Mouse (Mus musculus) hematopoietic multipotent progenitor cell, adult 10-12 weeks (in vitro differentiated cells): Measurements from ENCODE around the gene Gpr50. TPM values are rescaled to one million over a fixed set of nuclear protein-coding genes. Genes with fewer than 3 reads are reported as not detected.

Experiments used
- polyA plus RNA-seq: library from polyadenylated mRNA; stranded (reverse); fragments of >175 nt; gene quantifications from 2 replicates; pipeline ENCODE4 v1.2.3, GENCODE M21; 2012; ENCODE audit warnings: low replicate concordance

Gene Gpr50
- not detected in 2 replicates for polyA plus RNA-seq

GRCm38 (mm10) chrX:71663374-71663773 is at the start of gene Gpr50:
Gene Gpr50 (plus strand): TSS chrX:71663667.

Other genes starting within 250 kb of the Gpr50 start
- 0.88 and 2.9 TPM in 2 replicates for gene Cd99l2, start 170.8 kb upstream of the Gpr50 start, polyA plus RNA-seq
- gene Hmgb3, start 107.7 kb upstream of the Gpr50 start, polyA plus RNA-seq = 10.1 and 33.8 TPM in 2 replicates
- 1.1 and 6.1 TPM in 2 replicates for gene Vma21, start 152.3 kb downstream of the Gpr50 start, polyA plus RNA-seq